Mouse (Mus musculus) natural killer cell, adult 2 months (primary cell): ENCODE measurements around the gene Lamc1.
"Not testable (repeated sequence)": the region's sequence is repeated elsewhere in the genome, so short reads cannot be mapped to it uniquely, and the experiment has no call there.

Experiments used
- DNase-seq, 2 experiments: peaks; one replicate each; pipeline ENCODE4 v3.0.0; 2022; ENCODE audit warnings: low spot score in 2 of 2

Lamc1 gene

DNA sequence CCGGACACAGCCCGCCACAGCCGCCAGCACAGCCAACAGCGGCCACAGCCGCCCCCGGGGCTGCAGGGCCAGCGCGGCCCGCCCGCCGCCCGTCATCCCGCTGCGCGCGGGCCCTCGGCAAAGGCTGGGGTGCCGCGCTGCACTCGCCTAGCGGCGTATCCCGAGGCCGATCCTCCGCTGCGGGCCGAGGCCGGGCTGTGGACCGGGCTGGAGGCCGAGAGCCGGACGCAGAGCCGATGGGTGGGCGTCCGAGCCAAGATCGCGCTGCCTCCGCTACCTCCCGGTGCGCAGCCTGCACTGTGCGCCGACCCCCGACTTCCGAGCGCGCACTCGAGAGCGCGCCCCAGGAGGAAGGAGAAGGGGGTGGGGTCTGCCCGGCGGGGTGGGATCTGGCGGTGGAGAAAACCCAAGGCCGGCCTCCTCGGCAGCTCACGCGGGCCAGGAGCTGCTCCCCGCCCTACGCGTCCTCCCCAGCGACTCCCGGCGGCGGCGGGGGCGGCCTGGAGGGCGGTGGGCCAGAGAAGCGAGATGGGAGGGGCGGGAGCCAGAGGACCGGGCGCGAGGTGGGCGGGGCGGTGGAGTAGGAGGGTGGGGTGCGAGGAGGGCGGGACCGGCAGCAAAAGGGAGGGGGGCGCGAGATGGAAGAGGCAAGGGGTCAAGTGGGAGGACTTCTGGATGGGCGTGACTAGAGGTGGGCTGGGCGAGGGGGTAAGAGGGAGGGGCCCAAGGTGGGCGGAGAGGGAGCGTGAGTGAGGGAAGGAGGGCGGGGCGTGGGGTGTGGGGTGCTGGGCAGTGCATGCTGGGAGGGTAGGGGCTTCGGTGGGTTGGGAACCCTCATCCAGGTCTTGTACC, at the start of gene Lamc1:
Gene Lamc1, minus strand, starts transcription at position 343 of the 852 bp plus-strand sequence.
- DNase-seq, result peak; percentile 20 to 67

DNA sequence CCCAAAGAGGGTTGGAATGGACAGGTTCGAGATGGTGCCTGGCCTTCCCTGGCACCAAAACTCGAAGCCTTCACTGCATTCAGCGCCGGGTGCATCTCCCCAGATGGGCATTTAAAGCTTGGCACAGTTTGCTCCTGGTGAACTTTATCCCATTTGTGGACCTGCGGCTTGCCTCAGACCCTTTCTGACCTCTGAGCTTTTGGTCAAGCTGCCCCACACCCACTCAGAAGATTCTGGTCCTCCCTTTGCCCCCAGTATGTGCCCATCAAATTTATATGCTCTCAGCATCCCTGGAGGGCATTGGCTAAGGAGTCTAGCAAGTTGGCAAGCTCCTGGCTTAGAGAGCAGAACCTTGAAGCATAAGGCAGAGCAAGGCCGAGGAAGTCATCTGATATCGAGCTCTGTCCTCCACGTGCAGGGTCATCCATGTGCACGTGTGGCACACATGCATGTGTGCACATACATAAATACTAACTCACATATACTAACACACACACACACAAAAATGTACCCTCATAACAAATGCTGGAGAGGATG, 48.2 kb upstream of the Lamc1 start:
- no peak for DNase-seq

DNA sequence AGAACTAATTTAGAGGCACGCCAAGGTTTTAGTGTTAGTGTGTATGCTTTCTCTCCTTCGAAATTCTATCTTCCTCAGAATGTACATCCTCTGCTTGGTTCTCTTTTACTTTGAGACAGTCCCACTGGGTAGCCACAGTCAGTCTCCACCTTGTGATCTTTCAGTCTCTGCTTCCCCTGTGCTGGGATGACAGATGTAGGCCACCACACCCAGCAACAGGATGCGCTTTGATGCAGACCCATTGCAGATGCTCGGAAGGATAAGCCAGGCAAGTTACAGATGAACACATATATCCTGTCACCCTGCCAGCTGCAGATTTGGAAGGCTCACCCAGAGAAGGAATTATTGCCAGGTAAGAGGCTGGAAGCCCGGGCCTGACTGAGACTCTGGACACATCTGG, 47.2 kb upstream of the Lamc1 start:
- no peak for DNase-seq

DNA sequence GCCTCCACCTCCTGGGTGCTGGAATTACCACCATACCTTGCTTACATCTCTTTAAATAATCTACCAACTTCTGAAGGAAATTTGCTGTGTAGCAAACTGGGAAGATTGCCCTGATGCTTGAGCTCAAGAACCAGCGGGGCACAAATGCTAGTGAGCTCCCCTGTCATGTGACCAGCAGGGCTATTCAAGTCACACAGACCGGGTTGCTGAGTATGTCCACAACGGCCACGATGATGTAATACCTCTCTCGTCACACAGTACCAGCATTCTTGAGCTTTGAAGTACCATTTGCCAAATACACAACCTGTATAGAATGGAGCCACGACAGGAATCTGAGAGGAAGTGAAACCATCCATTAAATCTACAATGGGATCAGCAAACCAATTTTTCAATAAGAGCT, 46.0 kb upstream of the Lamc1 start:
- no peak for DNase-seq

DNA sequence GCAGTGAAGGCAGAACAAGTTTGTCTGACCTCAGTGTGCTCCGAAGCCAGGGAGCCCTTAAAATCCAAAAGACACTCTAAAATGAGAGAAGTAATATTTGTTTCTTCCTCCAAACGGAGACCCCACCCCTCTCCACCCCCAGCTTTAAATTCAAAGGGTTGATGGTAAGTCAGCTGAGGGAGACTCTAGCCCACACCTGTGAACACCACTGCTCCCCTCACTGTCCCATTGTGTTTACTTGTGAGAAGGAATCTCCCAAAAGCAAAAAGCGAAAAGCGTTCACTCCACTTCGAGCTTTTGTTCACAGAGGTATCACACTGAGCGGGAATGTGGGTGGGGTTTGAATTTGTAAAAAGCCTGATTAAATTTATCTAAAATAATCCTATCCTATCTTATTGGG, 43.9 kb upstream of the Lamc1 start:
- DNase-seq, result no peak

DNA sequence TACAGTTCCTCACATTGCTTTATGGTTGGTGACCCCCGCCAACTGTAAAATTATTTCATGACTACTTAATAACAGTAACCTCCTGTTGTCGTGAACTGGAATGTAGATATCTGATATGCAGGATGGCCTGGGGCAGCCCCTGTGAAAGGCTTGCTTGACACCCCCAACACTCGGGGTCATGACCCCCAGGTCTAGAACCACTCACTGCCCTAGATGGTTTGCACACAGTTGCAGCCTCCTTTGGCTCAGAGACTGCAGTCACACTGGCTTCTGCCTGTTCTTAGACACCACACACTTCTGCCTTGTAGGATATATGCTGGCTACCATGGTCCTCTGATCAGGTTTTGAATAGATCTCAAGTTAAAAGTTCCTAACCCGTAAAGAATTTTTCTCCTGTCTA, 41.5 kb upstream of the Lamc1 start:
- DNase-seq, result no peak

DNA sequence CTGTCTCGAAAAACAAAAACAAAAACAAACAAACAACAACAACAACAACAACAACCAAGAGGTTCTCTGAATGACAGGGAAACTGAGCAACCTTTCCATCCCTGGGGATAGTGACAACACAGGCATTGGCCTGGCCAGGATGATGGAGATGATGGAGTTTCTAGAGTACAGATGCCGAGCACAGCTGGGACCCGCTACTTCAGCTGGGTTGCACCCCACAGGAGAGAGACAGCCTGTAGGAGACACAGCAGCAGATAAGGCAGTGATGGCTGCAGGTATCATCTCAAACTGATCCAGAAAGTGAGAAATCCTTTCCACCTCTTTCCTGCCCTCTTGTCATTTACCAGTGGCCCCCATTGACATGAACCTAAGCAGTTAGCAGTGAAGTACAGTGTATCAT, 39.3 kb upstream of the Lamc1 start:
- DNase-seq, result no peak

DNA sequence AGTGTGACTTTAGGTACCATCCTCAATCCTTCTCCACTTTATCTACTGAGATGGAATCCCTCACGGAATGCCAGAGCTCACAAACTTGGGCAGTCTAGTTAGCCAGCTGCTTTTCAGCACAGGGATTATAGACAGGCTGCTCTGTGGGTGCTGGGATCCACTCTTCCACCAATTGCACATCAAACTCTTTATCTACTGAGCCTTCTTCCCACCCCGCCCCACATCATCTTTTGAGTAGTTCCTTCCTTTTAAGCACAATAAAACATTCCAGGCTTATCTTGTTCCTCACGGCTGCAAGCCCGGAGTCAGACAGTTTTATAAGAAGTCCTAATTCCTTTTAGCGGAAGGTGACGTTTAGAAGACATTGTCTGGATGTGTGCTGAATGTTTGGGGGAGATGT, 36.4 kb upstream of the Lamc1 start:
- DNase-seq, result no peak

DNA sequence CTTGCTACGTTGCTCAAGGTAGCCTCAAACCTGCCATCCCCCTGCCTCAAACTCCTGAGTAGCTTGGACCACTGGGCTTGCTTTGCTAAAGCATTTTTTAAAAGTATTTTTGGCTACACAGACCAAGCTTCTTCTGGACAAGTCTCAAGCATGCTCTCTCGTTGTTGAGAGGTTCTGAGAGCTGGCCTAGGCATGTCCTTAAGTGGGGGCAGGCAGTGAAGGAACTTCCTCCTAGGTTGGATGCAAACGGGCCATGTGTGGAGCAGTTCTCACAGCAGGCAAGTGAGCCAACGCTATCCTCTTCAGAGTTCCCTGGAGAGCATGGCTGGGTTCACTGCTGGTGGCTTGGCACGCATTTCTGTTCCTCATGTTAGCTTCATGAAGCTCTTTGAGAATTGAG, 34.5 kb upstream of the Lamc1 start:
- no peak for DNase-seq

DNA sequence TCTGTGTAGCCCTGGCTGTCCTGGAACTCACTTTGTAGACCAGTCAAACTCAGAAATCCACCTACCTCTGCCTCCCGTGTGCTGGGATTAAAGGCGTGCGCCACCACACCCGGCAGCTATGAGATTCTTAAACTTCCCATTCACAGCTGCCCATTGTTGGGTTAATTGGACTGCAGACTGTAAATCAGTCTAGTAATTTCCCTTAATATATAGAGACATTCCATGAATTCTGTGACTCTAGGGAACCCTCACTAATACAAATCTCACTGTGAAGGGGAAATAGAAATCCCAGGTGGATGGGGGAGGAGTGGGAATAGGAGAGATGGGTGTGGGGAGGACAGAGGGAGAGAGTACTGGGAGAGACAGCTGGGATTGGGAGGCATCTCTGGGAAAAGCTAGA, 29.3 kb upstream of the Lamc1 start:
- DNase-seq, result no peak

DNA sequence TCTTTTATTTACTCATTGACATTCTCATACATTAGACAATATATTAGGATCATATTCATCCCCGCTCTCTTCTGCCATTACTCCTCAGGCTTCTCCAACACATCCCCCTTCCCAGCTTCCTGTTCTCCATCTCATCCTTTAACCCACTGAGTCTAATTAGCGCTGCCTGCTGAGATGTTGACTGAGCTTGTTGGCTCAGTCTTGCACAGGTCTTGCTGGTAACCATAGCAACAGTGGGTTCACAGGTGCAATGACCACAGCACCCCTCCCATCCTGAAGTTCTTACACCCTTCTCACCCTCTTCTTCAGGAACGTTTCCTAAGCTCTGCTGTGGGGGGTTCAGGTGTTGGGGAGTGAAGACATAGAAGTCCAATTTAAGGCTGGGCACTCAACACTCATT, 28.0 kb upstream of the Lamc1 start:
- DNase-seq, result no peak

DNA sequence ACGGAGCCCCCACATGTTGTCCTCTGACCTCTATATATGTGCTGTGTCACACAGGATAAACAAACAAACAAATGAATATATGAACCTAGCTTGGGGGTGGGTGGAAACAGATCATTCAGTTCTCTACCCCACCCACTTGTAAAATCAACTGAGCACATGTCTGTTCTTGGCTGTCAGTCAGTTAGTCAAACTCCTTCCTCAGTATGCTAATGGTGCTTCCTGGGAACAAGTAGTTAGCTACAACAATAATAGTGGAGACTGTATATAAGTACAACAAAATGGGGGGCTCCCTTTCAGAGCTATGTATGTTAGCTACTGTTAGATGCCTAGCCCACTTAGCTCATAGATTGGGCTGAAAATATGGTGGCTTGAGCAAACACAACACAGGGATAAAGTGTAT, 24.6 kb upstream of the Lamc1 start:
- no peak for DNase-seq

DNA sequence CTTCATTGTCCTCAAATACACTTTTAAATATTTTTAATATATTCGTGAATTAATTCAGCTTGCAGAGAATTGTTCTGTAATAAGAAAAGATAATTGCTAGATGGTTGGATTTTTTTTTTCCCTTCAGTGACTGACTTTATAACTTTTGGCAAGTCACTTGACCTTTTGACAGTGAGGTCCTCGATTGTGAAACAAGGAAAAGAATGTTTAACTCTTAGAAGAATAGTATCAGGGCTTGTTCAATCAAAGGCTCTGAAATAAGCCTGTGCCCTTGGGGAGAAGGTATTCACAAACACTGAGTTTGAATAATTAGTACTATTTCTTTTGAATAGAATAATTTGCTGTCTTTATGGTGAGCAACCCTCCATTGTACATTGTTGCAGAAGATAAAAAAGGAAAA, 21.9 kb upstream of the Lamc1 start:
- DNase-seq, result no peak

DNA sequence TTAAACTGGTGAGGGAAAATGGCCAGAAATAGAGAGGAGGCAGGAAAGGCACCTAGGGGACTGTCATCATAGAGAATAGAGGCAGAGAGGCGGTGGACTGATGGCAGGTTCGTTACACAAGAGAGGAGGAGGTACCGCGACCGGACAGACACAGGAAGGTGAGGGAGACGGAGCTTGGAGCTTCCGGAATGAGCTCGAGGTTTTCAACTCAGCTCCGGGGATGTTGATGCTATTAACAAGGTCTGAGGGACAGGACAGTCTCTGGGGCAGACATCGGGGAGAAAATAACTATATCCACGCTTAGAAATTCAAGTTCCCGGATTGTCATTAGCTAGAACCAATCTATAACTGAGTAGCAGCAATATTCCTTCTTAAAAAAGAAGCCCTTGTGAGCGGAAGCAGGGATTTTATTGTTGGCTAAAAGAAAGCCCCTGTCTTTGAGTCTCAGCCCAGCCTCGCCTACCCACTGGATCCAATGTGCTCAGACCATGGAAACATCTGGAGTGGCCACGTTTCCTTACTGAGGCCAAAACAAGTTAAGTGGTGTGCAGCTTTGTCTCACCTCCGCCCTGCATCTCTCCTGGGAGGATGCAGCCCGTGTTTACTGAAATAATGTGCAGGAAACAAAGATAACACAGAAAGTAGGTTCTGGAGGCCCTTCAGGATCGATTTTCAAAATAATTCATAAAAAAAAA, 21.3 kb upstream of the Lamc1 start:
- no peak for DNase-seq

DNA sequence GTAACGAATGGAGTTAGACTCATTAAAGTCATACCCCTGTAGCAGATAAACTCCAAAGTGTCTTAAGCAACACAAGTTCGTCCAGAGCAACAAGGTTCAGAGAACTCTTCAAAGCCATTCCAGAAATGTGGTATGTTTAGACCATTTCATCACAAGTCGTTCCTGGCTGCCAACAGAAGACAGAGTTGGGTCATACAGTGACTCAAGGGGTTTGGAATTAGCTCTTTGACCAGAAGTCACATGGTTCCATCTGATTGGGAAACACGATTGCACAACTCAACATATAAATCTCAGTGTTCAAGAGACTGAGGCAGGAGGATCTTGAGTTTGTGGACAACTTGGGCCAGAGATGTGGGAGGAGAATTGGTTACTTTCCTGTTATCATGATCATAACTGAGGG, 18.4 kb upstream of the Lamc1 start:
- no peak for DNase-seq

DNA sequence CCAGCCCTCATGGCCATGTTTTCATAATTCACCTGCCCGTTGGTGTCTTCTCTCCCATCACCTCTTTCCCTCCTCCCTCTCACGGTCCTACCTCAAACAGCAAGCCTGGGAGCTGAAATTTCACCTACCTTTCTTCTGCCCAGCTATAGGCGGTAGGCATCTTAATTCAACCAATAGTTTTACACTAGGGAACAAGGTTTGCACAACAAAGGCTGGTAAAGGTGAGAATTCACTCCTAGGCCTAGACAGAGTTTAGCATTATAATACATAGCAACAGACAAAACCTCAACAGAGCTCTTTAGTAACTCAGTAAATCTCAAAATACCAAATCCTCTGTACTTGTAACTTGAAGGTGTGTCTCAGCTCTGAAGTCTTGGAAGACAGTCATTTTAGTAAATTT, 15.1 kb upstream of the Lamc1 start:
- no peak for DNase-seq

DNA sequence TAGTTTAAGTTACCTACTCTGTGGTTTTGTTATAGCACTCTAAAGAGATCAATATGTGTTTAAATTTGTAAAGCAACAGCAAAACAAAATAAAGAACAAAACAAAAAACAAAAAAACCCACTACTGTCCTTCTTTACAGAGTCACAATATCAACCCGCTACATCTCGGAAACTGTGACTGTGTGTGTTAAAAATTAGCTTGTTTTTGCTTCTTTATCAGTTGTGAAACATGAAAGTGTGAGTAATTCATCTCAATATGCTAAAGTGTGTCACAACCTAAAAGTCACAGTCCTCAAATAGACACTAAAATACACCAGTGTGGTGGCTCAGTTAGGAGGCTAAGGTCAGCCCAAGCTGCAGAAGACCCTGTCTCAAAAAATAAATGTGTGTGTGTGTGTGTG, 14.5 kb upstream of the Lamc1 start:
- DNase-seq, result no peak

DNA sequence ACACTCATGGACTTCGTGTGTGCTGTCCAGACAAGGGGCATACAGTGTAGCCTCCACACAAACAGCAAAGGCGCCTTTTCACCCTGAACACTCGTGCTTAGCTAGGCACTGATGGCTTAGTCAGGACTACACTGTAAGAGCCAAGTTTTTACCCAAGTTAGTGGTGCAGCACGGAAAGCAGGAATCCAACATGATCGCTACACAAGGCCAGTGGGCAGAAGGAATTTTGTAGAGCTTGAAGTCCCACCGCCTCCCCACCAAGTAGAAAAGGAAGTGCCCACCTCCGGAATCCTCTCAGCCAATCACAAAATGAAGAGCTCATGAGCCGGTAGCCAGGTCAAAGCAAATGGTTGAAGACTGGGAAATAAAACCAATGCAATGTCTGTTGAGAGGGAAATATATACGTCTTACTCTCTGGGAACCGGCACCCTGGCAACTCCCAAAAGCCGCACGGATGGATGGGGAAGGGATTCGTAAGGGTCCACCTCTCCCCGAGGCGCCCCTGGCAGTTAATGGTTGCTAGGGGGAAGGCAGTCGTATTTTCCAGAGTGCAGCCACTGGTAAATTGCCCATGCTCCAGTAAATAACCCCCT, 13.2 kb upstream of the Lamc1 start:
- DNase-seq, result no peak

DNA sequence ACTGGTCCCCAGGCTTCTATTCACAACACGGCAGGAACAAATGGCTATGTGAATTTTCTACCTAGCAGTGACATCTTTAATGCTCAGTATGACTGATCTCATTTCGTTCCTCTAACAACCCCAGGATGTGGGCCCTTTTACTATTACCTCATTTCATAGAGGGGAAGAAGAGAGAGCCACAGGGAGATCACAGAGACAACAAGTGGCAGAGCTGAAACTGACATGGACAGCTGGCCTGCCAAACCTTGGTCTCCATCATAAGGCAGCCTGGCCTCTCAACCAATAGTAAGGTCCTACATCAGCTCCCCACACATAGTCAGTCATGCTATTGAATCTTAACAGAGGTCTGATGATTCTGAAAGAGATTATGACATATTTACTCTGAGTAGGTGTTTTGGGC, 12.4 kb upstream of the Lamc1 start:
- DNase-seq, result no peak

DNA sequence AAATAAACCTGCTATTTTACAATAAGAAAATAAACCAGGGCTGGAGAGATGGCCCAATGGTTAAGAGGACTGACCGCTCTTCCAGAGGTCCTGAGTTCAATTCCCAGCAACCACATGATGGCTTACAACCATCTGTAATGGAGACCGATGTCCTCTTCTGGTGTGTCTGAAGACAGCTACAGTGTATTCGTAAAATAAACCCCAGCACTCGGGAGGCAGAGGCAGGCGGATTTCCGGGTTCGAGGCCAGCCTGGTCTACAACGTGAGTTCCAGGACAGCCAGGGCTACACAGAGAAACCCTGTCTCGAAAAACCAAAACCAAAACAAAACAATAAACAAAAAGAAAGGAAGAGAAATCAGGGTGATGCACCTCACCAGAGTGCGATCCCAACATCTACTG, 2.9 kb upstream of the Lamc1 start:
- not testable (repeated sequence) for DNase-seq

DNA sequence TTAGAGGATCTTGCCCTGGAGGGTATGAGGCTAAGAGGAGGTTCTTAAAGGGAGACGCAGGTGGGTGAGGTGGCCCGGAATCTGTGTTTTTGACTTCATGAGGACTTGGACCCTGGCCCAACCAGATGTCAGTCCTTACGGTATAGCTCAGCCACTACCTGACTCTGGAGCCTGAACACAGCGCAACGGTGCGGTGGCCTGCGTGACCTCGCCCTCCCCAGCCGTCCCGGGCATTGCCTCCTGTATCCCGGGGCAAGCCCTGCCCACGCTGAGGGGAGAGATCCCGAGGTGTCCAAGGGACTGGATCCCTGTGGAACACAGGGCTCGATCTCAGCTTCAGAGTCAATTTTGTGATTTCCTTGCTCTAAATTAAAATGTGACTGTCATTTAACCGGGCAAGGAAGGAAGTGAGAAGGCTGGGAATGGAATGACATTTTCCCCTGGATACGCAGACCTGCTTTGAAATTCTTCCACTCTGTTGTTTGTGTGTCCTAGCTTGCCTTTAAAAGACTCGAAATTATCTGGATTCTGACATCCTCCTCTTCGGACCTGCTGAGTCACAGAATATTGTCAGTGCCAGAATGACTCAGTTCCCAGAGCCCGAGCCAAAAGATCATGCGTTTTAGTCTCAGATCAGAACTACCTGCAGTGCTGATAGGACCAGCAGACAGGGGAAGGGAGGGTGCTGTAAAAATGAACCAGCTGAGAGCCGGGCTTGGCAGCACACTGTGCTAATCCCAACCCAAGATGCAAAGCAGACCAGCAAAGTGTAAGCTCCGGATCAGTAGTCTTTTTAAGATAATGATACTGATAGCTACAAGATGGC, 923 bp upstream of the Lamc1 start:
- DNase-seq, result no peak
